Mouse (Mus musculus): ENCODE results near the gene Gde1. TPM values are rescaled to one million over a fixed set of nuclear protein-coding genes. Genes with fewer than 3 reads are reported as not detected.

Gde1 gene
- polyA plus RNA-seq (2015; fragmentation: Nextera tagmentation; extraction: Ambion mirVana), result 70.4 and 71.3 TPM in 2 replicates

- Histone ChIP-seq H3K27me3 (no peaks in the 10 kb centered on the region), H3K9me3 (no peaks in the 10 kb centered on the region), H3K27ac (peak within 1 kb of the TSS; percentile 74), H3K36me3 (peaks cover 7% of the 10 kb centered on the region; the same call in 1 of the 2 replicates), H3K9ac (peak within 1 kb of the TSS; percentile 86), H3K4me3 (peak within 1 kb of the TSS; percentile 85), H3K4me1 (peaks cover 25% of the 10 kb centered on the region), H3K4me2 (peak within 1 kb of the TSS; percentile 76)
- under 1% methylated on average over 65 of the region's 66 CpGs for WGBS
- ATAC-seq (ENCODE audit: insufficient number of reproducible peaks, insufficient read depth, low FRiP score, low TSS enrichment, low read depth), result peak; percentile 91
These were observed at the start of gene Gde1 for GRCm38 (mm10) chr7:118705101-118705961. Gde1 (minus strand) TSS chr7:118705778.

- Histone ChIP-seq H3K4me2 (no peak overlapping the region), H3K27ac (no peak overlapping the region), H3K27me3 (no peaks in the 10 kb centered on the region), H3K36me3 (peaks cover 81% of the 10 kb centered on the region), H3K4me1 (no peaks in the 10 kb centered on the region), H3K9ac (no peak overlapping the region), H3K4me3 (no peak overlapping the region), H3K9me3 (no peaks in the 10 kb centered on the region)
- 85% methylated on average over 7 of the region's 7 CpGs for WGBS
- no peak for ATAC-seq (ENCODE audit: insufficient number of reproducible peaks, insufficient read depth, low FRiP score, low TSS enrichment, low read depth)
These were observed 46.0 kb upstream of the Gde1 start for GRCm38 (mm10) chr7:118751625-118752024.

- Histone ChIP-seq H3K9me3 (no peaks in the 10 kb centered on the region), H3K4me3 (no peak overlapping the region), H3K36me3 (peaks cover 89% of the 10 kb centered on the region), H3K27me3 (no peaks in the 10 kb centered on the region), H3K4me1 (no peaks in the 10 kb centered on the region), H3K9ac (no peak overlapping the region), H3K4me2 (no peak overlapping the region), H3K27ac (no peak overlapping the region)
- ATAC-seq (ENCODE audit: insufficient number of reproducible peaks, insufficient read depth, low FRiP score, low TSS enrichment, low read depth), result no peak
- 48% methylated on average over 8 of the region's 8 CpGs for WGBS
These were observed 44.1 kb upstream of the Gde1 start for GRCm38 (mm10) chr7:118749706-118750105.

GRCm38 (mm10) chr7:118747891-118748672 lies 42.5 kb upstream of the Gde1 start:
- ATAC-seq (ENCODE audit: insufficient number of reproducible peaks, insufficient read depth, low FRiP score, low TSS enrichment, low read depth), result no peak
- Histone ChIP-seq H3K36me3 (peaks cover 86% of the 10 kb centered on the region), H3K4me3 (no peak overlapping the region), H3K27ac (no peak overlapping the region), H3K4me1 (no peaks in the 10 kb centered on the region), H3K9ac (no peak overlapping the region), H3K9me3 (no peaks in the 10 kb centered on the region), H3K4me2 (no peak overlapping the region), H3K27me3 (no peaks in the 10 kb centered on the region)
- WGBS, result 89% methylated on average over 12 of the region's 12 CpGs

- 91% methylated on average over 5 of the region's 5 CpGs for WGBS
- Histone ChIP-seq H3K4me3 (no peak overlapping the region), H3K9me3 (no peaks in the 10 kb centered on the region), H3K9ac (no peak overlapping the region), H3K4me2 (no peak overlapping the region), H3K27me3 (no peaks in the 10 kb centered on the region), H3K36me3 (peaks cover 57% of the 10 kb centered on the region), H3K27ac (no peak overlapping the region), H3K4me1 (peaks cover 10% of the 10 kb centered on the region)
- ATAC-seq (ENCODE audit: insufficient number of reproducible peaks, insufficient read depth, low FRiP score, low TSS enrichment, low read depth), result no peak
These were observed 39.2 kb upstream of the Gde1 start for GRCm38 (mm10) chr7:118744766-118745165.

GRCm38 (mm10) chr7:118742278-118742677 lies 36.7 kb upstream of the Gde1 start:
- Histone ChIP-seq H3K4me3 (no peak overlapping the region), H3K4me1 (peaks cover 10% of the 10 kb centered on the region), H3K9me3 (no peaks in the 10 kb centered on the region), H3K36me3 (peaks cover 36% of the 10 kb centered on the region), H3K27me3 (no peaks in the 10 kb centered on the region), H3K4me2 (no peak overlapping the region), H3K9ac (no peak overlapping the region), H3K27ac (no peak overlapping the region)
- 77% methylated on average over 6 of the region's 6 CpGs for WGBS
- ATAC-seq (ENCODE audit: insufficient number of reproducible peaks, insufficient read depth, low FRiP score, low TSS enrichment, low read depth), result no peak

- WGBS, result 2% methylated on average over 41 of the region's 41 CpGs
- peak overlapping the region; percentile 82 for H3K4me2 ChIP-seq
- ATAC-seq (ENCODE audit: insufficient number of reproducible peaks, insufficient read depth, low FRiP score, low TSS enrichment, low read depth), result peak; percentile 89
- H3K4me3 ChIP-seq, result peak overlapping the region; percentile 80
- no peaks in the 10 kb centered on the region for H3K27me3 ChIP-seq
- H3K4me1 ChIP-seq, result peaks cover 10% of the 10 kb centered on the region
- peaks cover 29% of the 10 kb centered on the region for H3K36me3 ChIP-seq
- H3K27ac ChIP-seq, result no peak overlapping the region
- peak overlapping the region; percentile 78 for H3K9ac ChIP-seq
- H3K9me3 ChIP-seq, result no peaks in the 10 kb centered on the region
These were observed 35.2 kb upstream of the Gde1 start for GRCm38 (mm10) chr7:118740532-118741338.

- Histone ChIP-seq H3K9me3 (no peaks in the 10 kb centered on the region), H3K27me3 (no peaks in the 10 kb centered on the region), H3K27ac (no peak within 1 kb of the TSS), H3K4me3 (peak within 1 kb of the TSS; percentile 80), H3K4me1 (peaks cover 10% of the 10 kb centered on the region), H3K4me2 (peak within 1 kb of the TSS; percentile 82), H3K36me3 (peaks cover 29% of the 10 kb centered on the region), H3K9ac (peak within 1 kb of the TSS; percentile 78)
- WGBS, result 3% methylated on average over 14 of the region's 16 CpGs
- peak; percentile 86 for ATAC-seq (ENCODE audit: insufficient number of reproducible peaks, insufficient read depth, low FRiP score, low TSS enrichment, low read depth)
These were observed 34.5 kb upstream of the Gde1 start, which contains the start of gene Vps35l for GRCm38 (mm10) chr7:118739975-118740531. Vps35l (plus strand) TSS chr7:118740226.

- H3K9me3 ChIP-seq, result no peaks in the 10 kb centered on the region
- peaks cover 10% of the 10 kb centered on the region for H3K4me1 ChIP-seq
- no peak for ATAC-seq (ENCODE audit: insufficient number of reproducible peaks, insufficient read depth, low FRiP score, low TSS enrichment, low read depth)
- H3K36me3 ChIP-seq, result peaks cover 29% of the 10 kb centered on the region
- 55% methylated on average over 1 of the region's 1 CpGs for WGBS
- no peak overlapping the region for H3K4me2 ChIP-seq
- no peak overlapping the region for H3K4me3 ChIP-seq
- H3K27me3 ChIP-seq, result no peaks in the 10 kb centered on the region
- no peak overlapping the region for H3K9ac ChIP-seq
- H3K27ac ChIP-seq, result no peak overlapping the region
These were observed 33.2 kb upstream of the Gde1 start for GRCm38 (mm10) chr7:118738730-118739129.

- no peak for ATAC-seq (ENCODE audit: insufficient number of reproducible peaks, insufficient read depth, low FRiP score, low TSS enrichment, low read depth)
- no peak overlapping the region for H3K27ac ChIP-seq
- H3K4me1 ChIP-seq, result no peaks in the 10 kb centered on the region
- WGBS, result 92% methylated on average over 13 of the region's 13 CpGs
- peaks cover 70% of the 10 kb centered on the region for H3K36me3 ChIP-seq
- no peak overlapping the region for H3K4me2 ChIP-seq
- H3K27me3 ChIP-seq, result no peaks in the 10 kb centered on the region
- H3K4me3 ChIP-seq, result no peak overlapping the region
- H3K9ac ChIP-seq, result no peak overlapping the region
- no peaks in the 10 kb centered on the region for H3K9me3 ChIP-seq
These were observed 27.6 kb upstream of the Gde1 start for GRCm38 (mm10) chr7:118733225-118733624.

- no peaks in the 10 kb centered on the region for H3K9me3 ChIP-seq
- ATAC-seq (ENCODE audit: insufficient number of reproducible peaks, insufficient read depth, low FRiP score, low TSS enrichment, low read depth), result no peak
- no peak overlapping the region for H3K4me2 ChIP-seq
- H3K4me3 ChIP-seq, result no peak overlapping the region
- WGBS, result 94% methylated on average over 3 of the region's 3 CpGs
- no peak overlapping the region for H3K9ac ChIP-seq
- H3K4me1 ChIP-seq, result no peaks in the 10 kb centered on the region
- no peak overlapping the region for H3K27ac ChIP-seq
- H3K27me3 ChIP-seq, result no peaks in the 10 kb centered on the region
- peaks cover 76% of the 10 kb centered on the region for H3K36me3 ChIP-seq
These were observed 26.2 kb upstream of the Gde1 start for GRCm38 (mm10) chr7:118731781-118732180.
